Mouse (Mus musculus) liver, embryonic 14.5 days (tissue): ENCODE measurements around the gene Fam168b. TPM values are rescaled to one million over a fixed set of nuclear protein-coding genes. Genes with fewer than 3 reads are reported as not detected.

Source experiments
- ATAC-seq: fragments of 200-750 bp; cut with Nextera tagmentation; 2 replicates; pipeline ENCODE4 v1.8.0; 2017; ENCODE audit warnings: moderate number of reproducible peaks, mild to moderate bottlenecking, moderate library complexity; ENCODE audit not compliant: insufficient read depth
- DNase-seq, 3 experiments: peaks; one replicate each; pipeline ENCODE4 v3.0.0-alpha.2; 2012 to 2013; ENCODE audit warnings: low read depth in 3 of 3, low spot score in 3 of 3
- H3K27ac ChIP-seq: fragments of 300-500 bp; sonication (generic); 2 replicates; pipeline ENCODE4 v1.5.1; 2014; ENCODE audit warnings: moderate library complexity, mild to moderate bottlenecking, control low read depth, inconsistent platforms
- H3K27me3 ChIP-seq: fragments of 300-500 bp; sonication (generic); 2 replicates; pipeline ENCODE4 v1.6.1; 2014; ENCODE audit warnings: mild to moderate bottlenecking, low read length, moderate library complexity; ENCODE audit not compliant: control insufficient read depth, insufficient read depth
- H3K36me3 ChIP-seq: fragments of 300-500 bp; sonication (generic); replicated peaks from 2 replicates; pipeline ENCODE4 v1.6.1; 2014; ENCODE audit warnings: low read depth; ENCODE audit not compliant: control insufficient read depth, insufficient read depth
- H3K4me1 ChIP-seq, 2 experiments: fragments of 200-500 bp in 1 of 2; fragments of 300-500 bp in 1 of 2; sonication (generic) in 1 of 2; replicated peaks; 2 replicates each; pipeline ENCODE4 v1.6.1; 2012 to 2014; ENCODE audit warnings: antibody characterized with exemption in 1 of 2, inconsistent platforms in 1 of 2, low read length in 1 of 2; ENCODE audit not compliant: control insufficient read depth in 2 of 2, insufficient read depth in 2 of 2
- H3K4me2 ChIP-seq: fragments of 300-500 bp; sonication (generic); 2 replicates; pipeline ENCODE4 v1.6.1; 2014; ENCODE audit warnings: low read depth, mild to moderate bottlenecking, control low read depth, moderate library complexity
- H3K4me3 ChIP-seq, 2 experiments: fragments of 200-500 bp in 1 of 2; fragments of 300-500 bp in 1 of 2; sonication (generic) in 1 of 2; 2 replicates each; pipeline ENCODE4 v1.5.1; 2012 to 2014; ENCODE audit warnings: low read depth in 2 of 2, low read length in 2 of 2, mild to moderate bottlenecking in 2 of 2, control low read depth in 1 of 2, inconsistent platforms in 1 of 2, moderate library complexity in 1 of 2; ENCODE audit not compliant: insufficient read depth in 1 of 2
- H3K9ac ChIP-seq: fragments of 300-500 bp; sonication (generic); replicated peaks from 2 replicates; pipeline ENCODE4 v1.6.1; 2014; ENCODE audit warnings: mild to moderate bottlenecking, control low read depth, moderate library complexity
- H3K9me3 ChIP-seq: fragments of 300-500 bp; sonication (generic); 2 replicates; pipeline ENCODE4 v1.6.1; 2016; ENCODE audit warnings: low read length, mixed read lengths; ENCODE audit not compliant: control insufficient read depth
- CTCF ChIP-seq: IDR thresholded peaks from 2 replicates; pipeline ENCODE4 v1.5.1; 2016; ENCODE audit warnings: antibody characterized with exemption, low read depth, control low read depth
- EP300 ChIP-seq: IDR thresholded peaks from 2 replicates; pipeline ENCODE4 v1.6.1; 2016; ENCODE audit warnings: antibody characterized with exemption, low read depth
- WGBS: fragments of 180-500 bp; shearing (Covaris S2); extraction: QIAGEN DNeasy Blood & Tissue Kit; methylation state at CpG from one replicate; pipeline ENCODE4 v1.1.7; 2014; ENCODE audit not compliant: insufficient replicate concordance; 5-methylcytosine and 5-hydroxymethylcytosine counted together
- polyA plus RNA-seq, 2 experiments: library from polyadenylated mRNA; depleted of rRNA in 1 of 2; stranded (reverse) in 1 of 2; unstranded in 1 of 2; fragments of >200 nt; fragmentation: Nextera tagmentation in 1 of 2; extraction: Ambion mirVana in 1 of 2; gene quantifications; 2 replicates each; pipeline versions ENCODE4 v1.2.1 to v1.2.3; 2012 to 2014

Gene Fam168b
- polyA plus RNA-seq, 2 experiments = 11.0 to 22.9 TPM

- H3K36me3 ChIP-seq = no peaks in the 10 kb centered on the region
- TF ChIP-seq CTCF = no peak
- TF ChIP-seq EP300 = no peak
- H3K4me3 ChIP-seq = no peak overlapping the region
- no peak overlapping the region for H3K9ac ChIP-seq
- no peaks in the 10 kb centered on the region for H3K9me3 ChIP-seq
- no peak overlapping the region for H3K27ac ChIP-seq
- WGBS = 55% methylated on average over 5 of the region's 5 CpGs
- DNase-seq (no peak), ATAC-seq (no peak)
- H3K27me3 ChIP-seq = no peaks in the 10 kb centered on the region
- H3K4me2 ChIP-seq = no peak overlapping the region
- no peaks in the 10 kb centered on the region for H3K4me1 ChIP-seq
These were observed 30.7 kb upstream of the Fam168b start for GRCm38 (mm10) chr1:34873551-34873950.

- Histone ChIP-seq H3K4me2 (no peak overlapping the region), H3K36me3 (no peaks in the 10 kb centered on the region), H3K27me3 (no peaks in the 10 kb centered on the region), H3K4me3 (no peak overlapping the region), H3K9ac (no peak overlapping the region), H3K4me1 (no peaks in the 10 kb centered on the region), H3K27ac (no peak overlapping the region), H3K9me3 (no peaks in the 10 kb centered on the region)
- DNase-seq = no peak
- ATAC-seq = no peak
- TF ChIP-seq EP300 (no peak), CTCF (no peak)
- WGBS = 80% methylated on average over 9 of the region's 9 CpGs
These were observed 28.3 kb upstream of the Fam168b start for GRCm38 (mm10) chr1:34871170-34871569.

GRCm38 (mm10) chr1:34869231-34869630 lies 26.4 kb upstream of the Fam168b start:
- no peak overlapping the region for H3K4me3 ChIP-seq
- H3K9me3 ChIP-seq = no peaks in the 10 kb centered on the region
- no peaks in the 10 kb centered on the region for H3K36me3 ChIP-seq
- WGBS = 86% methylated on average over 16 of the region's 16 CpGs
- H3K4me1 ChIP-seq = no peaks in the 10 kb centered on the region
- no peak for ATAC-seq
- H3K9ac ChIP-seq = no peak overlapping the region
- no peak for DNase-seq
- TF ChIP-seq CTCF (no peak), EP300 (no peak)
- no peak overlapping the region for H3K4me2 ChIP-seq
- H3K27me3 ChIP-seq = no peaks in the 10 kb centered on the region
- H3K27ac ChIP-seq = no peak overlapping the region

- Histone ChIP-seq H3K9ac (no peak overlapping the region), H3K4me2 (no peak overlapping the region), H3K9me3 (no peaks in the 10 kb centered on the region), H3K36me3 (no peaks in the 10 kb centered on the region; the same call in 1 of the 2 replicates), H3K4me1 (no peaks in the 10 kb centered on the region), H3K27me3 (no peaks in the 10 kb centered on the region), H3K27ac (no peak overlapping the region), H3K4me3 (no peak overlapping the region)
- 64% methylated on average over 8 of the region's 8 CpGs for WGBS
- ATAC-seq (no peak), DNase-seq (no peak)
- TF ChIP-seq EP300 (no peak), CTCF (no peak)
These were observed 25.5 kb upstream of the Fam168b start for GRCm38 (mm10) chr1:34868391-34868790.

GRCm38 (mm10) chr1:34867574-34867955 lies 24.7 kb upstream of the Fam168b start:
- Histone ChIP-seq H3K4me1 (no peaks in the 10 kb centered on the region), H3K4me2 (no peak overlapping the region), H3K27ac (no peak overlapping the region), H3K36me3 (no peaks in the 10 kb centered on the region; the same call in 1 of the 2 replicates), H3K9me3 (no peaks in the 10 kb centered on the region), H3K27me3 (no peaks in the 10 kb centered on the region), H3K4me3 (no peak overlapping the region), H3K9ac (no peak overlapping the region)
- TF ChIP-seq CTCF = no peak
- TF ChIP-seq EP300 = no peak
- no peak for DNase-seq
- no peak for ATAC-seq
- WGBS = 73% methylated on average over 5 of the region's 5 CpGs
